Mouse (Mus musculus) embryo, embryonic 9.5 days (tissue): ENCODE measurements around the gene Gpatch4.

Experiments used
- DNase-seq: peaks from one replicate; pipeline ENCODE4 v3.0.0-alpha.2; 2017; ENCODE audit errors: extremely low spot score

Gpatch4 gene

GRCm38 (mm10) chr3:88094126-88094525, 51.2 kb downstream of the Gpatch4 start:
- DNase-seq: no peak

DNA sequence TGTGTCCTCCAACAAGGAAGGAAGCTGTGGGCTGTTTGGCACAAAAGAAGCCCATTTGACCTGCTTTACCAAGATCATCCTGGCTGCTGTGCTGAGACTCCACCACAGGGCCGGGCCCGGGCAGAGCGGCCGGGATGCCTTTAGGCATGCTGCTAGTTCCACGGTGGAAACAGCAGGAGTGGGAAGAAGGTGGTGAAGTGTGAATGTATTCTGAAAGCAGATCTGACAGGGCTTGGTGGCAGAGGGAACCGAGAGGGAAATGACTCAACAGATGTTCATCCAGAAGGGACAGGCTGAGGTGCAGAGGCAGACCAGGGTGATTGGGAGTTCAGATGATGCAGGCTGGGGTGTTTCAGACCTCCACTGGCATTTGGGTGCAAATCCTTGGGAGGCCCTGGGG, 54.8 kb downstream of the Gpatch4 start:
- DNase-seq: no peak

- DNase-seq: no peak
These were observed 57.3 kb downstream of the Gpatch4 start for GRCm38 (mm10) chr3:88100251-88100650.

- no peak for DNase-seq
These were observed 58.8 kb downstream of the Gpatch4 start for GRCm38 (mm10) chr3:88101736-88102135.

DNA sequence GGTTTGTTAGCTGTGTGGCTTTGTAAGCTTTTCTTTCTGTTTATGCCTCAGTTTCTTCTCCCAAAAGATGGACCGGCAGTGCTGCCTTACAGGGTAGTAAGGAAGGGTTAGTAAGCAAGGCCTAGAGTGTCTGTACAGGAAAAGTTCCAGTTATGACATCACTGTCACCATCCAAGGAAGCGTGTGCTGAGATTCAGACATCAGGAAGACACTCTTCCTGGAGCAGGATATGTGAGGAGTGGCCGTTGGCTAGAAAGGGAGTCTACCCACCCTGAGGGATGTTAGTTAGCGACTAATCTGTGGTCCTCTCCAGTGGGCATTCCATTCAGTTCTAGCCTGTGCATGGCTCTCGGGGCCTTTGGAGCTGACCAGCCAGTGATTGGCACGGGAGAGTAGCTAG, 59.3 kb downstream of the Gpatch4 start:
- no peak for DNase-seq

GRCm38 (mm10) chr3:88102611-88103010, 59.7 kb downstream of the Gpatch4 start:
- no peak for DNase-seq
